In the genomic region with DNA sequence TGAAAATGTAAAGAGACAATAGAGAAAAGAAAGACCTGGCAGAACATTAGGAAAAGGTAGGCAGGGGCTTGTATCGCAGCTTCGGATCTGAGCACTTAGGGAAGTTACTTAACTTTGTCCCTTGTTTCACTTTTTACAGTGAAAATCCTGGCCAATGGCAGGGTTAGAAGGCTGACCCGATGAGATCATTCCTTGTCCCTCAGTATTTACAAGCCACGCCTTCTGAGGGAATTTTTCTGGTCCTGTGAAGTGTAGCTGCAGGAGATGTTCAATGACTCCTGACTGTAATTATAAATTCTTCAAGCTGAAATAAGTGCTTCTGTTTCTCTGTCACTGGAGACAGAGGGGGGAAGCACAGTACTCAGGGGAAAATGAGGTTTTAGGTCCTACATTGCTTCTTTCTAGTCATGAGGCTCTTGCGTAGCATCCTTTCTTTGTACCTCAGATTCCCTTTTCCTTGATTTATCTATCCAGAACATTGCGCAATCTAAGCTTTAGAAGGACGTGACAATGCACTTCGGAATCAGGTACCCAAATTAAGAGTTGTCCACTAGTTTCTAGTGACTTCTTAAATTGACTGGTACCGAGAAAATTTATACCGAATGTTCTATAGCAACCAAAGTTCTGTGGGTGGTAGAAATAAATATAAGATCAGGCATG, we compare ENCODE assay signal across 16 mouse cellular contexts. TPM values are rescaled to one million over a fixed set of nuclear protein-coding genes. Genes with fewer than 3 reads are reported as not detected.
"Had no signal": no experiment of that assay in that cellular context is flagged by ENCODE, and none has a peak within 500 bp of the region (broad histone marks: within the 10 kb centered on the region; RNA-seq: fewer than 3 reads in every experiment).

No protein-coding gene starts in this region.

- H3K9me3 ChIP-seq: kidney, embryonic 15.5 days; liver, embryonic 13.5 days; lung, embryonic 15.5 days; midbrain, embryonic 10.5 days; neural tube, embryonic 13.5 days had no signal

- DNase-seq: kidney, adult 8-10 months; kidney, postnatal 14 days; kidney, postnatal 4 days; layer of hippocampus, adult 9-11 months; liver, embryonic 13.5 days; midbrain, embryonic 14.5 days; thymus, adult 18-20 months; thymus, postnatal 36 days had no signal

- H3K9ac ChIP-seq: kidney, embryonic 15.5 days; liver, embryonic 13.5 days; lung, embryonic 15.5 days; neural tube, embryonic 13.5 days had no signal

- H3K27ac ChIP-seq: kidney, embryonic 15.5 days; liver, embryonic 13.5 days; lung, embryonic 15.5 days; midbrain, embryonic 10.5 days; neural tube, embryonic 13.5 days had no signal

- H3K4me2 ChIP-seq: kidney, embryonic 15.5 days; liver, embryonic 13.5 days; lung, embryonic 15.5 days; neural tube, embryonic 13.5 days had no signal

- H3K27me3 ChIP-seq: kidney, embryonic 15.5 days; liver, embryonic 13.5 days; lung, embryonic 15.5 days; megakaryocyte, embryonic 14.5 days; neural tube, embryonic 13.5 days had no signal

- H3K4me3 ChIP-seq: kidney, embryonic 15.5 days; liver, embryonic 13.5 days; lung, embryonic 15.5 days; megakaryocyte, embryonic 14.5 days; midbrain, embryonic 10.5 days; neural tube, embryonic 13.5 days had no signal

- ATAC-seq: inflammation-experienced regulatory T-cells, adult 6 months; intestine, embryonic 16.5 days had no signal

- H3K4me1 ChIP-seq: liver, embryonic 13.5 days; lung, embryonic 15.5 days; megakaryocyte, embryonic 14.5 days; midbrain, embryonic 10.5 days; neural tube, embryonic 13.5 days had no signal

- H3K36me3 ChIP-seq: liver, embryonic 13.5 days; lung, embryonic 15.5 days; midbrain, embryonic 10.5 days; neural tube, embryonic 13.5 days had no signal

RNA-seq across cellular contexts. Expression of a gene that starts 25.8 kb away (rescaled TPM):
- total RNA-seq: neutrophil, adult 5-6 weeks had no signal
